Mouse (Mus musculus): ENCODE data around the gene Fbln5. TPM values are rescaled to one million over a fixed set of nuclear protein-coding genes. Genes with fewer than 3 reads are reported as not detected.

The Fbln5 gene
- polyA plus RNA-seq, 1 experiment from 2014 or later: 143 TPM

DNA sequence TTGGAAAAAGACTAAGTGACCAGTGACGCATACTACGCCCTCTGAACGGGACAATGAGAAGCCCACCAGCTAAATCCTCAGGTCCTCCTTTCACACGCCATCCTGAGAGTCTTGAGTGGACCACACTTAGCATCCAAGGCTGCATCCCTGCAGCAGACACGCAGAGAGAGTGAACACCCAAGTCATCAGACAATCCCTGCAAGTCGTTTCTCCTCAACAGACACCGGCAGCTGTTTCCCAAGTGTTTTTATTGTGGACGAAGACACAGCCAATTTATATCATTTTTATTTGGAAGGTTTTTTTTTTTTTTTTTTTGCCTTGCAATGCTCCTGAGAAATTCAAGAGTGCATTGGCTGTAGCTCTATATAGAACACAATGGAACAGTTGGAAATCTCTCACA lies 14.9 kb upstream of the Fbln5 start:
- WGBS: 76% methylated on average over 8 of the region's 8 CpGs
- Histone ChIP-seq H3K4me1 (ENCODE audit: insufficient read depth, low read length) (peaks cover 11% of the 10 kb centered on the region), H3K27ac (ENCODE audit: low read length) (no peak overlapping the region)

GRCm38 (mm10) chr12:101833115-101833506 lies 14.3 kb upstream of the Fbln5 start:
- peak; percentile 5; the same call in 1 of the 2 replicates for ATAC-seq (ENCODE audit: low FRiP score, low TSS enrichment)
- 60% methylated on average over 6 of the region's 6 CpGs for WGBS
- no peaks in the 10 kb centered on the region for H3K9me3 ChIP-seq (ENCODE audit: low read length)
- H3K27ac ChIP-seq (ENCODE audit: low read length): 0 out of 2 replicates have a peak overlapping the region, but pooled peaks have one; percentile 13
- H3K4me2 ChIP-seq (replicated peaks; ENCODE audit: low read depth, low read length): no peak overlapping the region
- no peaks in the 10 kb centered on the region for H3K27me3 ChIP-seq (ENCODE audit: insufficient read depth, low read length)
- H3K36me3 ChIP-seq (ENCODE audit: insufficient read depth, low read length): peaks cover 26% of the 10 kb centered on the region
- peaks cover 11% of the 10 kb centered on the region for H3K4me1 ChIP-seq (ENCODE audit: insufficient read depth, low read length)
- H3K4me3 ChIP-seq (ENCODE audit: low read length): no peak overlapping the region
- no peak overlapping the region for H3K9ac ChIP-seq (replicated peaks; ENCODE audit: low read length)

More for the DNA sequence above, 14.9 kb upstream of the Fbln5 start:
- ATAC-seq (ENCODE audit: low FRiP score, low TSS enrichment): no peak
- H3K9me3 ChIP-seq (ENCODE audit: low read length): no peaks in the 10 kb centered on the region
- no peak overlapping the region for H3K4me2 ChIP-seq (replicated peaks; ENCODE audit: low read depth, low read length)
- H3K27me3 ChIP-seq (ENCODE audit: insufficient read depth, low read length): no peaks in the 10 kb centered on the region
- peaks cover 26% of the 10 kb centered on the region for H3K36me3 ChIP-seq (ENCODE audit: insufficient read depth, low read length)
- no peak overlapping the region for H3K4me3 ChIP-seq (ENCODE audit: low read length)
- H3K9ac ChIP-seq (replicated peaks; ENCODE audit: low read length): no peak overlapping the region

DNA sequence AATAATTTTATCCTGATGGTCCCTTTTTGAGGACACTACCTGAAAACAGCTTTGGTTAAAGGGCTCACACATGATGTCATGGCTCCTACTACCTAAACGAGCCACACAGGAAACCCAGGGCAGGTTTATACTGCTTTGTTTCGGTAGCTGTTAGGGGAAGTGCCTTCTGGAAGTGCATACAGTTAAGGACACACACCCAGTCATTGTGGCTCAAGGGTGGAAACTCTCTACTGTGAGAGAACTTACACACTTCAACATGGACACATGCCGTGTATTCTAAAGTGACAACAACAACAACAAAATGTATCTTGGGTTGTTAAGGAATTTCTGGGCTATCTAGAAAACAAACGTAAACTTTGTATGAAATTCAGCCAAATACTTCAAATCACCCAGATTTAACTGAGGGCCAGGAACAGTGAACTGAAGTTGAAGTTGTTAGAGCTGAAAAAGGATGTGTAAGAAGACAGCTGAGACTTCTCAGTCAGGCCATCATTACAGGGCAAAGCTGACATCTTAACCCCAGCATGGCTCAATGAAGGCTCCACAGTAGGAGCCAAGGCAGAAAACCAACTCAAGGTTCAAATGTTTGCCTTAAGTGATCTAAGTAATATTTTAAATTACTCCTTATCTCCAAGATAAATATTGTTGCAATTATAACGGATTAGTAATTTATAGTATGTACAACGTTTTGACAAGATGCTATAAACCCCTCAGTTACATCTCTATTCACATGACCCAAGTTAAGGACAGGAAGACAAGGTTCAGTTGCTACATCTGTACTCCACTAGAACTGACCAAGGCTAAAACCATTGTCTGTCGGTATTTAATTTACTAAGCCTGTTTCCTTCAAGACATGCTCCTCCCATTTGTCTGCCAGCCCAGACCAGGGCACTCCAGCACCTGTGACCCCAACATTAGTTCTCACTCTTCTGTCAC lies 13.6 kb upstream of the Fbln5 start:
- Histone ChIP-seq H3K27me3 (ENCODE audit: insufficient read depth, low read length) (no peaks in the 10 kb centered on the region), H3K9ac (replicated peaks; ENCODE audit: low read length) (no peak overlapping the region), H3K27ac (ENCODE audit: low read length) (peak overlapping the region; percentile 39), H3K36me3 (ENCODE audit: insufficient read depth, low read length) (peaks cover 23% of the 10 kb centered on the region), H3K4me3 (ENCODE audit: low read length) (no peak overlapping the region), H3K4me1 (ENCODE audit: insufficient read depth, low read length) (peaks cover 11% of the 10 kb centered on the region), H3K4me2 (replicated peaks; ENCODE audit: low read depth, low read length) (no peak overlapping the region), H3K9me3 (ENCODE audit: low read length) (no peaks in the 10 kb centered on the region)
- 51% methylated on average over 7 of the region's 7 CpGs for WGBS
- peak; percentile 91 for ATAC-seq (ENCODE audit: low FRiP score, low TSS enrichment)

GRCm38 (mm10) chr12:101831221-101831620 lies 12.4 kb upstream of the Fbln5 start:
- Histone ChIP-seq H3K36me3 (ENCODE audit: insufficient read depth, low read length) (peaks cover 17% of the 10 kb centered on the region; the same call in 1 of the 2 replicates), H3K9ac (replicated peaks; ENCODE audit: low read length) (no peak overlapping the region), H3K27ac (ENCODE audit: low read length) (peak overlapping the region; percentile 39), H3K27me3 (ENCODE audit: insufficient read depth, low read length) (no peaks in the 10 kb centered on the region), H3K4me3 (ENCODE audit: low read length) (no peak overlapping the region), H3K4me1 (ENCODE audit: insufficient read depth, low read length) (peaks cover 11% of the 10 kb centered on the region), H3K9me3 (ENCODE audit: low read length) (no peaks in the 10 kb centered on the region), H3K4me2 (replicated peaks; ENCODE audit: low read depth, low read length) (no peak overlapping the region)
- 43% methylated on average over 4 of the region's 4 CpGs for WGBS
- peak; percentile 25; the same call in 1 of the 2 replicates for ATAC-seq (ENCODE audit: low FRiP score, low TSS enrichment)

GRCm38 (mm10) chr12:101823161-101823560 lies 4.3 kb upstream of the Fbln5 start:
- no peak for ATAC-seq (ENCODE audit: low FRiP score, low TSS enrichment)
- no peak overlapping the region for H3K4me2 ChIP-seq (replicated peaks; ENCODE audit: low read depth, low read length)
- no peak overlapping the region for H3K9ac ChIP-seq (replicated peaks; ENCODE audit: low read length)
- H3K4me3 ChIP-seq (ENCODE audit: low read length): no peak overlapping the region
- H3K27ac ChIP-seq (ENCODE audit: low read length): no peak overlapping the region
- H3K9me3 ChIP-seq (ENCODE audit: low read length): no peaks in the 10 kb centered on the region
- H3K27me3 ChIP-seq (ENCODE audit: insufficient read depth, low read length): no peaks in the 10 kb centered on the region
- WGBS: 91% methylated on average over 4 of the region's 4 CpGs
- H3K4me1 ChIP-seq (ENCODE audit: insufficient read depth, low read length): peaks cover 13% of the 10 kb centered on the region; the same call in 1 of the 2 replicates
- H3K36me3 ChIP-seq (ENCODE audit: insufficient read depth, low read length): no peaks in the 10 kb centered on the region

- Histone ChIP-seq H3K4me1 (ENCODE audit: insufficient read depth, low read length) (peaks cover 13% of the 10 kb centered on the region; the same call in 1 of the 2 replicates), H3K9ac (replicated peaks; ENCODE audit: low read length) (no peak overlapping the region), H3K27me3 (ENCODE audit: insufficient read depth, low read length) (no peaks in the 10 kb centered on the region), H3K36me3 (ENCODE audit: insufficient read depth, low read length) (no peaks in the 10 kb centered on the region), H3K27ac (ENCODE audit: low read length) (no peak overlapping the region), H3K4me2 (replicated peaks; ENCODE audit: low read depth, low read length) (no peak overlapping the region), H3K4me3 (ENCODE audit: low read length) (no peak overlapping the region), H3K9me3 (ENCODE audit: low read length) (no peaks in the 10 kb centered on the region)
- 40% methylated on average over 3 of the region's 3 CpGs for WGBS
- no peak for ATAC-seq (ENCODE audit: low FRiP score, low TSS enrichment)
Observed at GRCm38 (mm10) chr12:101821596-101821995, 2.7 kb upstream of the Fbln5 start.

DNA sequence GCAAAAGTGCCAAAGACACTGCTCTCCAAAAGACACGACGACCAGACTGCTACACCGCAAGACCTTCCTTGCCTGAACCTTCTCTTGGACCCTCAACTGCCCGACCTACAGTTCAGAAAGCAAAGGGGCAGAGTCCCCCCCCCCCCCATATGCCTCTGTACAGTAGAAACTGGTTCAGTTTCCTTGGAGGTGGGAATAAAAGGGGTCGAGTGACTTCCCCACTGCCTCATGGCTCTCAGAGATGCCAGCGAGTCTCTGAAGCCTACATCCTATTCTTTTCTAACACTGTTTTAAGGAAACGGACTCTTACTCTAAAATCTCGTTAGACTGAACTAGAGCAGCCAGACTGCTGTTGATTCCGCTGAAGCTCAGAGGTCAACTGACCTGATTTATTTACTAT lies 715 bp upstream of the Fbln5 start:
- Histone ChIP-seq H3K4me3 (ENCODE audit: low read length) (peak overlapping the region; percentile 60), H3K27me3 (ENCODE audit: insufficient read depth, low read length) (no peaks in the 10 kb centered on the region), H3K9me3 (ENCODE audit: low read length) (no peaks in the 10 kb centered on the region), H3K9ac (replicated peaks; ENCODE audit: low read length) (peak overlapping the region; percentile 64), H3K4me1 (ENCODE audit: insufficient read depth, low read length) (peaks cover 13% of the 10 kb centered on the region; the same call in 1 of the 2 replicates), H3K36me3 (ENCODE audit: insufficient read depth, low read length) (no peaks in the 10 kb centered on the region), H3K4me2 (replicated peaks; ENCODE audit: low read depth, low read length) (peak overlapping the region; percentile 92), H3K27ac (ENCODE audit: low read length) (peak overlapping the region; percentile 91; the same call in 1 of the 2 replicates)
- WGBS: 27% methylated on average over 9 of the region's 9 CpGs
- no peak for ATAC-seq (ENCODE audit: low FRiP score, low TSS enrichment)

- Histone ChIP-seq H3K27ac (ENCODE audit: low read length) (peak overlapping the region; percentile 91), H3K27me3 (ENCODE audit: insufficient read depth, low read length) (no peaks in the 10 kb centered on the region), H3K36me3 (ENCODE audit: insufficient read depth, low read length) (no peaks in the 10 kb centered on the region), H3K9ac (replicated peaks; ENCODE audit: low read length) (peak overlapping the region; percentile 64), H3K4me2 (replicated peaks; ENCODE audit: low read depth, low read length) (peak overlapping the region; percentile 92), H3K4me3 (ENCODE audit: low read length) (peak overlapping the region; percentile 60), H3K9me3 (ENCODE audit: low read length) (no peaks in the 10 kb centered on the region), H3K4me1 (ENCODE audit: insufficient read depth, low read length) (peaks cover 13% of the 10 kb centered on the region; the same call in 1 of the 2 replicates)
- no peak for ATAC-seq (ENCODE audit: low FRiP score, low TSS enrichment)
- 16% methylated on average over 11 of the region's 11 CpGs for WGBS
Observed at GRCm38 (mm10) chr12:101818246-101818607, 628 bp downstream of the Fbln5 start.

DNA sequence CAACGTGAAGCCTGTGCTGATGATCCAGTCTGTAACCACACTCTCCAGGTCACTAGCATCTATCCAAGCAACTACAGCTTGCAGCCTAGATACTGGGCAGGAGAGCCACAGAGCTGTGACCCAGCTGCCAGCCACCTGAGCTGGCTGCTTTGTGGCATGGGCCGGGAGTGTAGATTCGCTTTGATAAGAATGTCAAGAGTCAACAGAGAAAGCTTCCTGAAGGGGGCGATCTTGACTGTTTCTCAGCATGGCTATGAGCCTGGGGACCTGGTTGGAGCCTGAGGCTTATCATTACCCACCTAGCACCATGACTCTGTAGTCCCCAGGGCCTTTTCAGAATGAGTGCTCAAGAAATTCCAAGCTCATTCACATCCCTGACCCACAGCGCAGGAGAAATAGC lies 2.0 kb downstream of the Fbln5 start:
- peak overlapping the region; percentile 35 for H3K4me3 ChIP-seq (ENCODE audit: low read length)
- peaks cover 13% of the 10 kb centered on the region; the same call in 1 of the 2 replicates for H3K4me1 ChIP-seq (ENCODE audit: insufficient read depth, low read length)
- no peak overlapping the region for H3K9ac ChIP-seq (replicated peaks; ENCODE audit: low read length)
- H3K36me3 ChIP-seq (ENCODE audit: insufficient read depth, low read length): no peaks in the 10 kb centered on the region
- H3K27me3 ChIP-seq (ENCODE audit: insufficient read depth, low read length): no peaks in the 10 kb centered on the region
- ATAC-seq (ENCODE audit: low FRiP score, low TSS enrichment): no peak
- H3K27ac ChIP-seq (ENCODE audit: low read length): no peak overlapping the region
- WGBS: 48% methylated on average over 5 of the region's 5 CpGs
- peak overlapping the region; percentile 92 for H3K4me2 ChIP-seq (replicated peaks; ENCODE audit: low read depth, low read length)
- no peaks in the 10 kb centered on the region for H3K9me3 ChIP-seq (ENCODE audit: low read length)

DNA sequence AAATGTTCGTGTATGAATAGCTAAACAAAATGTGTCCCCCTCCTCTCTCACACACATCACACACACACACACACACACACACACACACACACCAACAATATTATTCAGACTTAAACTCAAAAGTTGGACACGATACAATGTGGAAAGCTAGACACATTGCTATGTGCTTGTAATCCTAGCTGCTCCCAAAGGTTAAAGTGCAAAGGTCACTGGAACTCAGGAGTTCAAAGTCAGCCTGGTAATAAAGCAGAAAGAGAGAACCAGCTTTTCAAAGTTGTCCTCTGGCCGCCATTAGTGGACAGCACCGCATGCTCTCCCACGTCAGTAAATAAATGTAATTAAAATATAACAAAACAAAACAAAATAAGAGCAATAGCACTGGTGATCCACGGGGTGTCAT lies 3.1 kb downstream of the Fbln5 start:
- 72% methylated on average over 6 of the region's 6 CpGs for WGBS
- Histone ChIP-seq H3K27ac (ENCODE audit: low read length) (no peak overlapping the region), H3K4me1 (ENCODE audit: insufficient read depth, low read length) (peaks cover 13% of the 10 kb centered on the region; the same call in 1 of the 2 replicates), H3K9me3 (ENCODE audit: low read length) (no peaks in the 10 kb centered on the region), H3K9ac (replicated peaks; ENCODE audit: low read length) (no peak overlapping the region), H3K4me3 (ENCODE audit: low read length) (no peak overlapping the region), H3K4me2 (replicated peaks; ENCODE audit: low read depth, low read length) (no peak overlapping the region), H3K36me3 (ENCODE audit: insufficient read depth, low read length) (no peaks in the 10 kb centered on the region), H3K27me3 (ENCODE audit: insufficient read depth, low read length) (no peaks in the 10 kb centered on the region)
- no peak for ATAC-seq (ENCODE audit: low FRiP score, low TSS enrichment)

Data from kidney, embryonic 16.5 days (tissue).